Mouse (Mus musculus) myocyte (in vitro differentiated cells): ENCODE measurements around the gene Poldip2. TPM values are rescaled to one million over a fixed set of nuclear protein-coding genes. Genes with fewer than 3 reads are reported as not detected.
A peak's percentile ranks its signal among the peaks of the same experiment; 100 is the strongest.

ENCODE experiments used
- H3K27me3 ChIP-seq: one replicate; pipeline ENCODE4 v1.6.1; 2011; ENCODE audit not compliant: control insufficient read depth, insufficient read depth, insufficient read length
- H3K36me3 ChIP-seq: one replicate; pipeline ENCODE4 v1.6.1; 2011; ENCODE audit not compliant: control insufficient read depth, insufficient read depth
- H3K4me2 ChIP-seq: one replicate; pipeline ENCODE4 v1.6.1; 2011; ENCODE audit warnings: low read depth, control low read depth
- H3K4me3 ChIP-seq: one replicate; pipeline ENCODE4 v1.5.1; 2011; ENCODE audit warnings: mild to moderate bottlenecking, control low read depth, moderate library complexity
- H3K79me2 ChIP-seq: one replicate; pipeline ENCODE4 v1.6.1; 2011; ENCODE audit not compliant: control insufficient read depth, insufficient read depth
- H3ac ChIP-seq: one replicate; pipeline ENCODE4 v1.6.1; 2011; ENCODE audit not compliant: control insufficient read depth, insufficient read length
- CEBPB ChIP-seq: IDR thresholded peaks from 2 replicates; pipeline ENCODE4 v1.6.1; 2011; ENCODE audit warnings: mild to moderate bottlenecking, moderate library complexity; ENCODE audit not compliant: poor library complexity, insufficient read depth, severe bottlenecking
- E2F4 ChIP-seq: IDR thresholded peaks from one replicate; pipeline ENCODE4 v1.6.1; 2011; ENCODE audit warnings: mild to moderate bottlenecking, control low read depth, moderate library complexity; ENCODE audit not compliant: insufficient read depth
- MAX ChIP-seq: IDR thresholded peaks from one replicate; pipeline ENCODE4 v1.6.1; 2011; ENCODE audit warnings: low read depth, mild to moderate bottlenecking, control low read depth
- MYOD1 ChIP-seq, 3 experiments: IDR thresholded peaks; one replicate each; pipeline ENCODE4 v1.6.1; 2011; ENCODE audit warnings: control low read depth in 2 of 3, low read depth in 2 of 3, mild to moderate bottlenecking in 2 of 3, moderate library complexity in 1 of 3; ENCODE audit not compliant: insufficient read length in 2 of 3, control insufficient read depth in 1 of 3
- MYOG ChIP-seq, 3 experiments: IDR thresholded peaks; one replicate each; pipeline ENCODE4 v1.6.1; 2011; ENCODE audit warnings: control low read depth in 2 of 3, low read depth in 2 of 3, mild to moderate bottlenecking in 2 of 3; ENCODE audit not compliant: insufficient read length in 2 of 3, control insufficient read depth in 1 of 3, insufficient read depth in 1 of 3
- POLR2A ChIP-seq: IDR thresholded peaks from one replicate; pipeline ENCODE4 v1.6.1; 2011; ENCODE audit warnings: low read depth, mild to moderate bottlenecking, control low read depth, moderate library complexity; ENCODE audit not compliant: insufficient read length
- POLR2AphosphoS2 ChIP-seq: IDR thresholded peaks from one replicate; pipeline ENCODE4 v1.6.1; 2011; ENCODE audit warnings: low read depth, control low read depth; ENCODE audit not compliant: insufficient read length
- REST ChIP-seq: IDR thresholded peaks from one replicate; pipeline ENCODE4 v1.6.1; 2011; ENCODE audit warnings: mild to moderate bottlenecking, control low read depth, moderate library complexity; ENCODE audit not compliant: insufficient read depth, insufficient read length
- SRF ChIP-seq: IDR thresholded peaks from one replicate; pipeline ENCODE4 v1.6.1; 2011; ENCODE audit warnings: low read depth; ENCODE audit not compliant: control insufficient read depth, insufficient read length
- TCF12 ChIP-seq: IDR thresholded peaks from one replicate; pipeline ENCODE4 v1.6.1; 2011; ENCODE audit warnings: mild to moderate bottlenecking, control low read depth; ENCODE audit not compliant: poor library complexity, insufficient read depth, severe bottlenecking
- TCF3 ChIP-seq: IDR thresholded peaks from one replicate; pipeline ENCODE4 v1.6.1; 2011; ENCODE audit warnings: low read depth, control low read depth; ENCODE audit not compliant: insufficient read length
- USF1 ChIP-seq: IDR thresholded peaks from one replicate; pipeline ENCODE4 v1.6.1; 2011; ENCODE audit warnings: low read depth, mild to moderate bottlenecking, control low read depth, moderate library complexity
- polyA plus RNA-seq: library from polyadenylated mRNA; unstranded; fragments of >200 nt; fragmentation: generic; extraction: Trizol; gene quantifications from one replicate; pipeline ENCODE4 v1.2.1, GENCODE M21; 2012; ENCODE audit warnings: missing spikeins

The Poldip2 gene
- polyA plus RNA-seq, 1 experiment: 103 TPM

GRCm38 (mm10) chr11:78475289-78475688 lies 36.7 kb upstream of the Poldip2 start:
- H3K27me3 ChIP-seq: peaks cover 20% of the 10 kb centered on the region
- no peak overlapping the region for H3ac ChIP-seq
- TF ChIP-seq MYOG (IDR thresholded peaks at IDR 0.05; ENCODE audit: control insufficient read depth in 1 of 3, insufficient read depth in 1 of 3, insufficient read length in 2 of 3, low read depth in 2 of 3) (no peak), CEBPB (no peak), MAX (no peak), POLR2A (no peak), TCF3 (no peak), REST (no peak), TCF12 (no peak), POLR2AphosphoS2 (no peak), SRF (no peak), E2F4 (no peak)
- H3K79me2 ChIP-seq: no peaks in the 10 kb centered on the region
- no peak overlapping the region for H3K4me2 ChIP-seq
- no peaks in the 10 kb centered on the region for H3K36me3 ChIP-seq
- no peak overlapping the region for H3K4me3 ChIP-seq

DNA sequence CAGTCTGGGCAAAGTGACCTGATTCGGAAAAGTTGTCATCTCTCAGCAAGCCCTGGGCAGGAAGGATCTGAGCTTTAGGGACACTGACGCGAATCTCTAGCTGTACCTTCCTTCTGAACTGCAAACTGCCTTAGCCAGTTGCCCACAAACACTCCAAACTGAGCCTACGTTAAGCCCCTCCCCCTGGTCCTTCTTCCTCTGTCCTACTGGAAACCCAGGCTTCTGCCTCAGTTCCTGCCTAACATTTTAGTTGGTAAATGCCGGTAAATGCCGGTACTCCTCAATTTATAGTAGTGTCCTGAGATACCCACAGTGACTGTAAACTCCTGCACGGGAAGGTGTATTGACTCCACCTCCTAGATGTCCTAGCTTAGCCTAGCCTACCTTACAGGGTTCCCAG lies 28.4 kb upstream of the Poldip2 start:
- Histone ChIP-seq H3K27me3 (peaks cover 26% of the 10 kb centered on the region), H3K4me2 (no peak overlapping the region), H3K79me2 (no peaks in the 10 kb centered on the region), H3ac (no peak overlapping the region), H3K4me3 (no peak overlapping the region), H3K36me3 (no peaks in the 10 kb centered on the region)
- TF ChIP-seq CEBPB (no peak), MAX (no peak), MYOD1 (IDR thresholded peaks at IDR 0.05; ENCODE audit: control insufficient read depth in 1 of 3, insufficient read length in 2 of 3, low read depth in 2 of 3) (no peak), E2F4 (no peak), REST (no peak), POLR2AphosphoS2 (no peak), TCF3 (no peak), TCF12 (no peak), USF1 (no peak), MYOG (IDR thresholded peaks at IDR 0.05; ENCODE audit: control insufficient read depth in 1 of 3, insufficient read depth in 1 of 3, insufficient read length in 2 of 3, low read depth in 2 of 3) (no peak), SRF (no peak), POLR2A (no peak)

- TF ChIP-seq MAX: no peak
- no peak for TF ChIP-seq MYOG (IDR thresholded peaks at IDR 0.05; ENCODE audit: control insufficient read depth in 1 of 3, insufficient read depth in 1 of 3, insufficient read length in 2 of 3, low read depth in 2 of 3)
- no peaks in the 10 kb centered on the region for H3K79me2 ChIP-seq
- H3ac ChIP-seq: no peak overlapping the region
- no peaks in the 10 kb centered on the region for H3K36me3 ChIP-seq
- H3K4me3 ChIP-seq: no peak overlapping the region
- no peak overlapping the region for H3K4me2 ChIP-seq
- peaks cover 34% of the 10 kb centered on the region for H3K27me3 ChIP-seq
These were observed 23.8 kb upstream of the Poldip2 start for GRCm38 (mm10) chr11:78488168-78488567.

GRCm38 (mm10) chr11:78490781-78491241 lies 21.2 kb upstream of the Poldip2 start:
- no peak overlapping the region for H3ac ChIP-seq
- peak in 1 of 3 experiments; percentile 4 for TF ChIP-seq MYOG (IDR thresholded peaks at IDR 0.05; ENCODE audit: control insufficient read depth in 1 of 3, insufficient read depth in 1 of 3, insufficient read length in 2 of 3, low read depth in 2 of 3)
- no peak for TF ChIP-seq MAX
- no peak for TF ChIP-seq MYOD1 (IDR thresholded peaks at IDR 0.05; ENCODE audit: control insufficient read depth in 1 of 3, insufficient read length in 2 of 3, low read depth in 2 of 3)
- no peaks in the 10 kb centered on the region for H3K79me2 ChIP-seq
- H3K4me2 ChIP-seq: peak overlapping the region; percentile 52
- H3K36me3 ChIP-seq: no peaks in the 10 kb centered on the region
- H3K27me3 ChIP-seq: peaks cover 34% of the 10 kb centered on the region
- H3K4me3 ChIP-seq: no peak overlapping the region

- H3K27me3 ChIP-seq: peaks cover 25% of the 10 kb centered on the region
- no peak for TF ChIP-seq MYOD1 (IDR thresholded peaks at IDR 0.05; ENCODE audit: control insufficient read depth in 1 of 3, insufficient read length in 2 of 3, low read depth in 2 of 3)
- peak; percentile 89 for TF ChIP-seq REST
- no peak for TF ChIP-seq MYOG (IDR thresholded peaks at IDR 0.05; ENCODE audit: control insufficient read depth in 1 of 3, insufficient read depth in 1 of 3, insufficient read length in 2 of 3, low read depth in 2 of 3)
- no peak overlapping the region for H3K4me2 ChIP-seq
- no peak overlapping the region for H3K4me3 ChIP-seq
- no peaks in the 10 kb centered on the region for H3K79me2 ChIP-seq
- no peaks in the 10 kb centered on the region for H3K36me3 ChIP-seq
- H3ac ChIP-seq: no peak overlapping the region
These were observed 16.1 kb upstream of the Poldip2 start for GRCm38 (mm10) chr11:78495904-78496303.
